Mouse (Mus musculus): ENCODE measurements around the gene C1qtnf3.

DNA sequence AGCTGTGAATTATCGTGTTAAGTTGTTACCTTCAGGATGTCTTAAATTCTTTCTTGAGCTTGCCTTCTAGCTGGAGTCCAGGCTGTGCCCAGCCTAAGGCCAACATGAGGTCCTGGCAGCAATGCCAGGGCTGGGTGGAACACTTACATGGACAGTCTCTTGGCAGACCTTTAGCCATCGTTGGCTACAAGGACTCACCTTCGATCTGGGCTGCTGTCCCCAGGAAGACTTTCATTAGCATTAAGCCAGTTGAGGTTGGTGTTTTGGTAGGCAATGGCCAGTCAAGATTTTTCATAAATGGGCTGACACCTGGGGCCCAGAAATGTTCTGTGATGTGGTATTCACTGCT is 34.8 kb upstream of the C1qtnf3 start:
- TF ChIP-seq POLR2A (IDR thresholded peaks at IDR 0.05; ENCODE audit: borderline replicate concordance, insufficient read depth, low read length) (no peak), CTCF (IDR thresholded peaks at IDR 0.05; ENCODE audit: borderline replicate concordance, insufficient read depth, low read depth, low read length) (no peak)

Data from cerebellum, adult 2 months (tissue).